Mouse (Mus musculus) layer of hippocampus, adult 9-11 months (tissue): ENCODE results near the gene Ly6g6d.

Experiments
- DNase-seq: peaks from one replicate; pipeline ENCODE4 v3.0.0; 2022

Ly6g6d gene

DNA sequence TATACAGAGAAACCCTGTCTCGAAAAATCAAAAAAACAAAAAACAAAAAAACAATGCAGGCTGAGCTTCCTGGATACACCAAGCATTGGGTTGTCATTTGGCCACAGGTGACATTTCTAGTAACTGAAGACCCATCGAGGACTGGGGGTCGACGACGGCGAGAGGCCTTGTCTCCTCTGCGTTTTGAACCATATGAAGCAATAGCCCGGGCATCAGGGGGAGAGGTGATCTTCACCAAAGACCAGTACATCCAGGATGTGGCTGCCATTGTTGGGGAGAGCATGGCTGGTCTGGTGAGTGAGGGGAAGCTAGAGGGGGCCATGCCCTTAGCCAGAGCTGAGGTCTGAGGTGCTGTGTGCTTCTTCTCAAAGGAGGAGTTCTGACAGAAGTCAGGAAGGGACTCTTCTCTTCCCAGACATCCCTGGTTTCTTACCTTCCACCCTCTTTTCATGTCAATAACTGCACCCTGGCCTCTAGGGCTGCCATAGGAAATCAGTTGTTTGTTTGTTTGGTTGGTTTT lies 55.3 kb downstream of the Ly6g6d start:
- DNase-seq = no peak

DNA sequence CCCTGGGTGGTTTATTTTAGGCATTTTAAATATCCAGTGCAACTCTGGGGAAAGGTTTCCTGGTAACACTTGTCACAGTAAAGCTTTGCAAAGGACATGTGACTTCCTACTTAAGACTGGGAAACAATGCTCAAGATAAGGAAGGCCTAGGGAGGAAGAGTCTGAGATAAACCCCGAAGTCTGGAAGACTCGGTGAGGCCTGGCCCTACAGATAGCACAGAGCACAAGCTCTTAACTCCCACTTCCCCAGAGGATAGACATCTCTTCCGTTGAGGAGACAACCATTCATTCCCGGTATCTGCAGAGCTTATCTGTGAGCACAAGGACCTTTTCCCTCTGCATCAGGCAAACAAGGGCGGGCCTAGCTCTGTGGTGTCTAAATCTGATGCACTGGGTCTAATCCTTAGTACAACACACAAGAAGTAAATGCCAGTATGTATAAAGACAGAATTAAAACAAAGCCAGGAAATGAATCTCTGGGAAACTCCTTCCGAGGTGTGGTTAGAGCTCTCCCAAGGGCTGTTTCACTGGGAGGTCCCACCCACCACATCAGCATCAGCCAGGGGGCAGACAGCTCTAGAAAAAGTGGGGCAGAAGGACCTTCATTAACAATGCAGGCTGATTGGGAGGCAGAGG lies 55.9 kb downstream of the Ly6g6d start:
- no peak for DNase-seq
